36 mouse cellular contexts compared by ENCODE assay signal in the genomic region with DNA sequence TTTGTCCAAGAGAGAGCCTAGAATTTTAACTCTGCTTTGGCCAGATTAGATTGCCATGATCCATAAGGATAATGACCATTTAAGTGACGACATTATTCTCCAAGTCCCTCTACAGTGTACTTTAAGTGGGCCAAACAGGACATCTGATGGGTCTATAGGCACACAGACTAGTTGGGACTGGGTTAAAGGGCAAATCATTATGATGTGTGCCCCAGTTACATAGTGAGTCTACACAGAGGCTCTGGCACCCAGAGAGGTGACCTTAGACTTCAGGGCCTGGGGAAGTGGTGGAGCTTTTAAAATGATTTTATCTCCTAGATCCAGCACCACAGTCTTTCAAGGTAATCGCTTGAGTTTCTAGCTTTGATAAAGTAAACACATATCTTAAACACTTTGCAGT. TPM values are rescaled to one million over a fixed set of nuclear protein-coding genes. Genes with fewer than 3 reads are reported as not detected.
"Had no signal": no experiment of that assay in that cellular context is flagged by ENCODE, and none has a peak within 500 bp of the region (broad histone marks: within the 10 kb centered on the region; RNA-seq: fewer than 3 reads in every experiment).

No protein-coding gene starts in this region.

- ATAC-seq: hindbrain, embryonic 16.5 days; hindbrain, postnatal 0 days; inflammation-experienced regulatory T-cells, adult 6 months; intestine, embryonic 15.5 days; intestine, embryonic 16.5 days; intestine, postnatal 0 days had no signal

- H3K9me3 ChIP-seq: heart, embryonic 12.5 days; heart, embryonic 13.5 days; heart, embryonic 15.5 days; hindbrain, embryonic 10.5 days; hindbrain, embryonic 12.5 days; hindbrain, embryonic 13.5 days; hindbrain, embryonic 15.5 days; intestine, embryonic 15.5 days; kidney, embryonic 15.5 days had no signal

- H3K36me3 ChIP-seq: heart, embryonic 12.5 days; heart, embryonic 13.5 days; heart, embryonic 15.5 days; hindbrain, embryonic 10.5 days; hindbrain, embryonic 12.5 days; hindbrain, embryonic 13.5 days; hindbrain, embryonic 15.5 days; intestine, embryonic 15.5 days; kidney, embryonic 15.5 days had no signal

- H3K4me1 ChIP-seq: heart, embryonic 12.5 days; heart, embryonic 13.5 days; heart, embryonic 15.5 days; hindbrain, embryonic 10.5 days; hindbrain, embryonic 12.5 days; hindbrain, embryonic 13.5 days; hindbrain, embryonic 15.5 days; intestine, embryonic 15.5 days had no signal

- H3K27ac ChIP-seq: heart, adult 2 months; heart, embryonic 13.5 days; heart, embryonic 15.5 days; hindbrain, embryonic 10.5 days; hindbrain, embryonic 12.5 days; hindbrain, embryonic 13.5 days; hindbrain, embryonic 14.5 days; hindbrain, embryonic 15.5 days; hindbrain, postnatal 0 days; intestine, embryonic 15.5 days; kidney, embryonic 15.5 days; kidney, postnatal 0 days; layer of hippocampus, adult 2 months had no signal

- H3K4me2 ChIP-seq: heart, embryonic 11.5 days; heart, embryonic 12.5 days; heart, embryonic 13.5 days; heart, embryonic 15.5 days; hindbrain, embryonic 12.5 days; hindbrain, embryonic 13.5 days; hindbrain, embryonic 14.5 days; hindbrain, embryonic 15.5 days; intestine, embryonic 15.5 days; kidney, embryonic 15.5 days had no signal

- H3K9ac ChIP-seq: heart, embryonic 12.5 days; heart, embryonic 13.5 days; heart, embryonic 15.5 days; hindbrain, embryonic 12.5 days; hindbrain, embryonic 13.5 days; hindbrain, embryonic 14.5 days; hindbrain, embryonic 15.5 days; intestine, embryonic 15.5 days; kidney, embryonic 15.5 days had no signal

- DNase-seq: heart, adult 2 months; heart, postnatal 10 days; heart, postnatal 36 days; heart, postnatal 4 days; kidney, adult 11 months; kidney, adult 18-20 months; kidney, adult 2 months; kidney, adult 8-10 months; kidney, adult 9 months; kidney, postnatal 10 days; kidney, postnatal 14 days; kidney, postnatal 25 days; kidney, postnatal 36 days; kidney, postnatal 4 days; layer of hippocampus, adult 9-11 months; layer of hippocampus, postnatal 36 days had no signal

- H3K27me3 ChIP-seq: heart, embryonic 13.5 days; heart, embryonic 15.5 days; hindbrain, embryonic 12.5 days; hindbrain, embryonic 13.5 days; hindbrain, embryonic 15.5 days; intestine, embryonic 15.5 days; kidney, embryonic 15.5 days had no signal

- H3K4me3 ChIP-seq: heart, adult 2 months; heart, embryonic 12.5 days; heart, embryonic 13.5 days; heart, embryonic 15.5 days; hindbrain, embryonic 10.5 days; hindbrain, embryonic 12.5 days; hindbrain, embryonic 13.5 days; hindbrain, embryonic 15.5 days; intestine, embryonic 15.5 days; kidney, embryonic 15.5 days; layer of hippocampus, adult 2 months had no signal

RNA-seq across cellular contexts. Expression of a gene that starts 11.4 kb away (rescaled TPM):
- polyA plus RNA-seq: inflammation-experienced regulatory T-cells, adult 6 months had no signal

RNA-seq across cellular contexts. Expression of a gene that starts 42.0 kb away (rescaled TPM):
- total RNA-seq: heart, adult 2 months; heart, postnatal 36 days; heart, postnatal 4 days; hematopoietic stem cell, adult 5-6 weeks had no signal
- polyA plus RNA-seq: intestine, postnatal 0 days; large intestine, adult 2 months had no signal
